Mouse (Mus musculus): ENCODE data around the gene Hcrtr1. TPM values are rescaled to one million over a fixed set of nuclear protein-coding genes. Genes with fewer than 3 reads are reported as not detected.
A peak's percentile ranks its signal among the peaks of the same experiment; 100 is the strongest.

Gene Hcrtr1
- total RNA-seq (2021) = 10 to 100 TPM; 11.2 TPM

DNA sequence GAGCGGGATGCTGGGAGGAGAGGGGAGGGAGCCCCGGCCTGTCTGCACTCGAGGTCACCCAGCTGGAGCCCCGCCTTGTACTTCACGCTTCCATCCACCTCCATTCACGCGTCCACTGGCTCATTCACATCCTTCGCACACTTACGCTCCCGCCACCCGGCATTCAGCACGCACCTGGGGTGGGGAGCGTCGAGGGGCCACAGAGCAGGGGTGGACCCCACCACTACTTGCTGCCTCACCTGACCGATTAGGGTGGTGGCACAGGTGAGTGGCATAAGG, at the start of gene Hcrtr1:
Gene Hcrtr1 (minus strand): TSS at position 146 of the 279 bp plus-strand sequence.
- intact Hi-C loops (cut with DNase I) = no loop called here
- no peak for DNase-seq (ENCODE audit: extremely low spot score in 1 of 2, low spot score in 2 of 2)

DNA sequence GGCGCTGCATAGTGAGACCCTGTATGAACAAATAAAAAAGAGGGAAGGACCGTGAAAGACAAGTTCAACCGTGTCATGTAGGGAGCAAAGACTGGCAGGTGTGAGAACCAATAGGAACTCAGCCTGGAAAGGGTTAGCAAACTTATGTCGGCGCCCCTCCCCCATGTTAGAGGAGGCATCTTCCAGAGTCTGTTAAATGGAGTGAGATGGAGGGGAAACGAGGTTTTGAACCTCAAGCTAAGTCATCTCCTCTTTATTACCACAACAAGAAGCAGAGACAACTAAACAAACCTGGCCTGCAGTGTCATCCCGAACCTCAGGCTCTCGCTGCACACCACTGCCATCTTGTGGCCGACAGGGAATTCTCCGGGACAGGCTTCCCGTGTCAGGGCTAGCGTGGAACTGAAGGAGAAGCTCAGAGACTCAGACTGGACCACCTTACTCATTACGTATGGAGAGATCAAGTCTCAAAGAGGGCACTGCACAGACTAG, 49.7 kb upstream of the Hcrtr1 start:
- intact Hi-C loops (cut with DNase I) = loop anchor here (5.0 kb wide), 1 partner anchor 227 kb away; no protein-coding TSS in a partner anchor
- peak; percentile 83 to 87 for DNase-seq (ENCODE audit: extremely low spot score in 1 of 2, low spot score in 2 of 2)

DNA sequence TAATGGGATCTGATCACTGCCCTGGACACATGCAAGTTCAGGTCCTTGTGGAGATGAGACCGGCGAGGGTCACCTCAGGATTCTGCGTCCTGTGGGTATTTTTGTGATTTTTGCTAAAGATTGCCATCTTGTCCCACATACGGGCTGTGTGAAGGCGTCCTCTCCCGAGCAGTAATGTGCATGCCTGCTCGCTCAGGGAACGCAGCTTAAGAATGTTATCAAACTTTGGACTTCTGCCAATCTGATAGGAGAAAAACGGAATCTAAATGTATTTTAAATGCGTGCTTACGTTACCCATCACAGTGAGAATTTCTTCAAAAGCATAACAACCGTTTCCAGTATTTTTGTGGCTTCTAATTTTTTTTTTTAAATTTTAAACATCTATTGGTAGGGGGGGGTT, 47.7 kb upstream of the Hcrtr1 start:
- intact Hi-C loops (cut with DNase I) = loop anchor here (1.0 to 5.0 kb wide), 2 partner anchors 49 to 225 kb away; no protein-coding TSS in a partner anchor
- peak; percentile 22 to 40 for DNase-seq (ENCODE audit: extremely low spot score in 1 of 2, low spot score in 2 of 2)

DNA sequence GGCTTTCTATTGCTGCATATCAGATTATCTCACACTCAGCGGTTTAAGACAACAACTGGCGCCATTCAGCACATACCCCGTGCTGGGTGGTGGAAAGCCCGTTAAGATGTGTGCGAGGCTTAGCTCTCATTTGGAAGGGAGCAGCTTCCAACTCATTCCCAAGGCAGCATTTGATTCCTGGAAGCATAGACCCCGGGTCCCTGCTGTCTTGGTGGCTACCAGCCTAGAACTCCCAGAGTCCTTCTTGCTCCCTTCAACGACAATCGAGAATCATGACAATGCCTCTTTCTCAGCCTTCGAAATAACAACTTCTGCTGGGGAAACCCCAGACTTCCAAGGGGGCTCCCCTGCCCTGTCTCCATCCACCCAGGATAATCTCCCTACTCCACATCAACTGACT, 47.3 kb upstream of the Hcrtr1 start:
- intact Hi-C loops (cut with DNase I) = loop anchor here (5.0 kb wide), 1 partner anchor 224 kb away; no protein-coding TSS in a partner anchor
- peak in 1 of 2 experiments; percentile 13 for DNase-seq (ENCODE audit: extremely low spot score in 1 of 2, low spot score in 2 of 2)

DNA sequence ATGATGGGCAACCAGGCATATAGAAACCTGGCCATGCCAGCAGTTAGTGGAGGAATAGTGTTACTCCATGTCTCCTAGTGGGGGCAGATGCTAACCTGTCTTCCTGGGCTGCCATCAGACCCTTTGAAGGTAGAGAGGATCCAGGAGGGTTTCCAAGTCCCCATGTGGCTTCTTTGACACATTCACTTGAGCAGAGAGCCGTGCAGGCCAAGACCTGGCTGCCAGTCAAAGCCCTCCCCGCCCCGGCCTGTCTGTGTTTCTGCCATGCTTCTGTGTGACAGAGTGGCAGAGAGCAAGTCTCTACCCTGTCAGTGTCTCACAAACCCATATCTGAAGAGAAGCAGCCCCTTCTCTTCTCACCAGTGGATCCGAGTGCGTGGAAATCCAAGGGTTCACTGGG, 44.7 kb upstream of the Hcrtr1 start:
- intact Hi-C loops (cut with DNase I) = no loop called here
- DNase-seq (ENCODE audit: extremely low spot score in 1 of 2, low spot score in 2 of 2) = peak in 1 of 2 experiments; percentile 21

DNA sequence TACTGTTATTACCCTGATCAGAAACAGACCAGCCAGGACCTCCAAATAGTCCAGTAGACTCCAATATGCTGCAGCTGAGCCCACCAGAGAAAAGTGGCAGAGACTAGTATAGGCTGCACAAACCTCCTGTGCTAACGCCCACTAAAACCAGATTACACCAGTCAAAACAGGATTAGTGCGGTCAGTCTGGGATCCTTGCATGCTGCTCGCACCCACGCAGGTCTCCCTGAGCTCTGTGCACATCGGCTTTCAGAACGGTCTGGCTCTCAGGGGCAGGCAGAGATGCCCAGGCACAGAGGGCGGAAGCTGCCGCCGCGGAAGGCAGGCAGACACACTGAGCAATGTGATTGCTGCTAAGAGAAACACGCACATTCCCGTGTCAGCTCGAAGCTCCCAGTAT, 43.9 kb upstream of the Hcrtr1 start:
- intact Hi-C loops (cut with DNase I) = no loop called here

DNA sequence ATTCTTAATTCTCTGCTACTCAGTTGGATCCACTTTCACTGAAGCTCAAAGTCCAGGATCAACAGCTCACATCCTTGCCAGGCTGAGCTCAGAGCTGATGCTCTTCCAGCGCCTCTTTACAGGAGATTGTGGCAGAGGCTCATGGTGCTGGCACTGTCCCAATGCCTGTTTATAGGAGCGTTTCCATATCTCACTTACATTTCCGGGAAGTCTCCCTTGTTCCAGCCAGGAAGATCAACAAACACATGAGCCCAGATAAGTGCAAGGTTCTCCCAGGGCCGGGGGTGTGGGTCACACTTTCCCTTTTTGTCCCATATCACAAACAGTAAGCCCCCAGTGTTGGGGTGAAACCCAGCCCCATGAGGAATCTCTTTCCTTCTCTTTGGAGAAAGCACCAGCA, 42.7 kb upstream of the Hcrtr1 start:
- intact Hi-C loops (cut with DNase I) = no loop called here
- DNase-seq (ENCODE audit: extremely low spot score in 1 of 2, low spot score in 2 of 2) = no peak

More for the DNA sequence above, 43.9 kb upstream of the Hcrtr1 start:
- peak in 1 of 2 experiments; percentile 29 for DNase-seq (ENCODE audit: extremely low spot score in 1 of 2, low spot score in 2 of 2)

DNA sequence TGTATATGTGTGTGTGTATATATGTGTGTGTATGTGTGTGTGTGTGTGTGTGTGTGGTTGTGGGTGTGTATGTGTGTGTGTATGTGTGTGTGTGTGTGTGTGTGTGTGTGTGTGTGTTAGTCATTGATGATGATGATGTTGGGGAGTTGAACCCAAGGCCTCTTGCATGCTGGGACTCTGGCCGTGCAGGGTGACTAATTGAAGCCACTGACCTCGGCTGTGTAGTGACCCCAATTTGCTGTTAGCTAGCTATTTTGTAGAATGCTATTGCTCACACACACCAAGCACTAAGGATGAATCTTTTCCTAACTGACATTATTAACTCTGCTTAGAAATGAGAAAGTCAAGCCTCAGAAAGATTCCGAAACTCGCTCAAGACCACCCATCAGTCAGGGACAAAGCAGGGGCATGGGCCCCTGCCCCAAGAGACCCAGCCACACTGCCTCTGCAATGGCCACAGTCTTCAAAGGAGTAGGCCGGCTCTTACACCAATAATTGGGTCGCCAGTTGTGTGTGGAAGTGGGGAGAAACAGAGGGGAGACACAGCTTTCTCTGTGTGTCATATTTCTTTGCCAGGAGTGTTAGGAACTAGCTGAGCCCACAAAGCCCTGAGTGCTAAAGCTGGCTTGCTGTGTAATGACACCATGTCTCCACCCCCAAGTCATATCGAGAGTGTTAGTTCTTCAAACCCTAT, 41.9 kb upstream of the Hcrtr1 start:
- intact Hi-C loops (cut with DNase I) = no loop called here
- DNase-seq (ENCODE audit: extremely low spot score in 1 of 2, low spot score in 2 of 2) = no peak

DNA sequence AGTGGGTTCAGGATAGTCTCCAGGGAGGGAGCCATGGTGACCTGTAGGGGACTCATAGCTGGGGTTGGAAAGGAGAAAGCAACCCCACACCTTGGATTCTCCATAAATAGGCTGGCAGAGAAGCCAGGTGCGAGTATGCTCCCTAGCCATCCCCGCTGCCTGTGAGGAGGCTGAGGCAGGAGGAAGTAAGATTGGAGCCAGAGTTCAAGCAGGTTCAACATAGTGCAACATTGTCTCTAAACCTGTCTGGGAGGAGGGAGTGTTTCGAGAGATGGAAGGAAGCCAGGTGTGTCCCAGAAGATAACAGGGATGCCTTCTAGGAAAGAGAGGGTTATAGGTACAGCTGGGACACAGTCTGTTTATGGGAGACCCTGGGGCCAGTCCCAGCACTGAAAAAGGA, 40.7 kb upstream of the Hcrtr1 start:
- no peak for DNase-seq (ENCODE audit: extremely low spot score in 1 of 2, low spot score in 2 of 2)
- intact Hi-C loops (cut with DNase I) = no loop called here

DNA sequence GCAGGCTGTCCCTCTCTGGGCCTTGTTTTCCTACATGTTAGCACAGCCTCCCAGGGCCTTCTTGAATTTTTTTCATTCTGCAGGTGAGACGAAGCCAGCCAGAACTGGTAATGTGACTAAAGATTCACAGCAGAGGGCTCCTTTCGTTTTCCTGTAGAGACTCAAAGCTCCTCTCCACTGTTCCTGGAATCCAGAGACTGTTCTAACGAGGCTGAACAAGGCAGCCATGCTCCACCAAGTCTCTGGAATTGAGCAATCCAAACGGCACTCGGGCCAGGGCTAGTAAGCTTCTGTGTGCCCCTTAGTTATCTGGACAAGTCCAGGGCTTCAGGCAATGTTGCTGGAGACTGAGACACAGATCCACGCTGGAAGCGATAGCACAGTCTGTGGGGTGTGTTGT, 38.4 kb upstream of the Hcrtr1 start:
- intact Hi-C loops (cut with DNase I) = no loop called here
- no peak for DNase-seq (ENCODE audit: extremely low spot score in 1 of 2, low spot score in 2 of 2)

DNA sequence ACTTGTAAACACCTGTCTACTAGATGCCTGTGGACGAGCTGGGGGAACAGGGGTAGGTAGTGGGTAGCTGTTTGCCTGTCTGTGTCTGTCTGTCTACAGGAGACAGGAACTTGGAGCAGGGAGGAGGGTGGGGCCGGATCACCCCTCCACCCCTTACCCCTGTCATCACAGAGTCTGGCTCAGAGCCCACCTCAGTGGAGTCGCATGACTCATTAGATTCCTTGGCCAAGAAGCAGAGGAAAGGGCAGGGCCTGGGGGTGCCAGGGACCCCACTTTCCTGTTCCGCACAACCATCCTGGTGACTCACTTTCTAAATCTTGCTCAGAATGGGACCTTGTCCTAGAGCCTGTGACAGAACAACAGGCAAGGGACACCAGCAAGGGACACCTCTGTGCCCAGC, 37.9 kb upstream of the Hcrtr1 start:
- peak in 1 of 2 experiments; percentile 62 for DNase-seq (ENCODE audit: extremely low spot score in 1 of 2, low spot score in 2 of 2)
- intact Hi-C loops (cut with DNase I) = no loop called here

DNA sequence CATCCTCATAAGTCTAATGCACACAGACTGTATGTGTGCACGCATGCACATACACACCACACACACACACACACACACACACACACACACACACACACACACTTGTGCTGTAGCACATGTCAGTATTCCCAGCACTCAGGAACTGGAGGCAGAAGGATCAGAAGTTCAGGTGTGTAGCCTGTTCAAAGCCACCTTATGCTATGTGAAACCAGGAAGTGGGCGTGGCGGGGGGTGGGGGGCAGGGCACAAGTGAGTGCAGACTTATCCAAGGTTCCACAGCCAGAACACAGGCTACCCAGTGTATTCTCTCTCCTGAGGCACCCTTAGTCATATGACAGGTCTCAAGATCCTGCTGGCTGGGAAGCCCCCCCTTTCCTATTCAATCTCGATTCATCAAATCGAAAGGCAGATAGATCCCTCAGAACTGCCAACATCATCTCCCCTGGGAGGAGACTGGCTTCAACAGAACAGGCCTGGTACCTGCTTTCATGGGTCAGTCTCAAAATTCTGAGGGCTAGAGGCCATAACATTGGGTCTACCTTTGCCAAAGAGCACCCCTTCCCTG, 37.1 kb upstream of the Hcrtr1 start:
- intact Hi-C loops (cut with DNase I) = no loop called here
- DNase-seq (ENCODE audit: extremely low spot score in 1 of 2, low spot score in 2 of 2) = no peak

DNA sequence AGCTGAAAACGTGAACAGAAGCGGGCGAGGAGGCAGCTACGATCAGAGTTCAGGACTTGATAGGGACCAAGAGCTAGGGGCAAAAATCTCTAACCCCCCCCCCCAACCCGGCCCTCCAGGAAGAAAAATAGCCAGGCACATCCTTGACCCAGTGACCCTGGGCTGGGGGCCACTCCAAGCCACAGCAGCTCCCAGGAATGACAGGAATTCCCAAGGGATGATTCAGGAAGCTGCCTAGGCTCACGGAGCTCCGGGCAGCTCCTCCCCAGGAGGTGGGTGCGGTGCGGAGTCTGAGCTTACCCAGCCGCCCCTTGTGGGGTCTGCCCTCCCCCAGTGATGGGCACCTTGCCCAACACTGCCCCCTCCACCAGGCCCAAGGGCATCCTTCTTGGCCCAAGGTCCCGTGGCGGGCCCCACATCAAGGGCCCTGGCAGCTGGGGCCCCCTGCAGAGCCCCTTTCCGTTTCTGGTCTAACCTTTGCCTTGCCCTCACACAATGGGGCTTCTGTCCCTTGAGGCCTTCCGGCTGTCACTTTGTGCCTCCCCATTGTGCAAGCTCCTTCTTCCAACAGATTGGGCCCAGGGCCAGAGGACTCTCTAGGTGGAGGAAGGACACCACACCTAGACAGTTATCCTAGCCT, 36.0 kb upstream of the Hcrtr1 start, which contains the start of gene Tinagl1:
Gene Tinagl1 (minus strand): TSS at position 51 of the 640 bp plus-strand sequence.
- peak in 1 of 2 experiments; percentile 68 for DNase-seq (ENCODE audit: extremely low spot score in 1 of 2, low spot score in 2 of 2)
- intact Hi-C loops (cut with DNase I) = no loop called here

DNA sequence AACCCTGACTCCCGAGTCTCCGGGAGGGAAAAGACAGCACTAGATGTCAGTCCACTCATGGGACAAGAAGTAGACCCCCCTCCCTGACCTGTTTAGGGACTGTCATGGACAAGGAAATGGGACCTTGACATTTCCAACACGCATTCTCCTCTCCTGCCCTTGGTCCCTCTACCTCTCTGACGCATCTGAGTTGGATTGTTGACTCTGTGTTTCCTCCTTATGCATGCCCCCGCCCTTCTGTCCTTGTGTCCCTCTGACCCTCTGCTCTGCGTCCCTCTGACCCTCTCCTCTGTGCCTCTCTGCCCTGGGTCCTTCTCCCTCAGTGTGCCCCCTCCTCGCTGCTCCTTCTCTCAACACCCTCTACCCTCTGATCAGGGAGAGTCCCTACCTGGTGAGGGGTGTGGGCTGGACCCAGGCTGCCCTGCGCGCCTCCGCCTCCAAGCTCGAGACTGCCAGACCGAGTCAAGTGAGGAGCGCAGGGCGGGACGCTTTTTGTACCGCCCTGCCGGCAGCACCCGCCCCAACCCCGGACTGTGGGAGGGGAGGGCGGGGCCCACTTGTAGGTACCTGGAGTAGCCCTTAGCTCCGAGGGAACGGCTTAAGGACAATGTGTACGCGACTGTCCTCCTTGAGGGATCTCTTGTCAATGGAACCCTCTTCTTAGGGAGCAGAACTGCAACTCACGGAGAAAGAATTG, 35.3 kb upstream of the Hcrtr1 start:
- intact Hi-C loops (cut with DNase I) = no loop called here

DNA sequence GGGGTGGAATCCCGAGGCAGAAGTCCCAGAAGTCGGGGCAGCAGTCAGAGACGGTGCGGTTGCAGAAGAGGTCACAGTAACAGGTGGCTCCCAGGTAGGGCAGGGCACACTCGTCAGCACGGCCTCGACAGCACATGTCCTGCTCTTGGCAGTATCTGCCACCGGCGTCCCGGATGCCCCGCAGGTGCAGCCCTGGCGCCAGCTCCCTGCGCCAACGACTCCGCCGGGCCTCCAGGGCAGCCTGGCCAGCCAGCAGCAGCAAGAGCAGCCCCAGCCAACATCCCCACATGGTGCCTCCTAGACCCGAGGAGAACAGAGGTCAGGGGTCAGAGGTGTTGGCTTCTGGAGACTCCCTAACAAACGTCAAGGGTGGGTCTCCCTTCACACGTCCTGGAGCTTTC, 34.8 kb upstream of the Hcrtr1 start:
- no peak for DNase-seq (ENCODE audit: extremely low spot score in 1 of 2, low spot score in 2 of 2)
- intact Hi-C loops (cut with DNase I) = no loop called here

More for the DNA sequence above, 35.3 kb upstream of the Hcrtr1 start:
- peak in 1 of 2 experiments; percentile 59 for DNase-seq (ENCODE audit: extremely low spot score in 1 of 2, low spot score in 2 of 2)

DNA sequence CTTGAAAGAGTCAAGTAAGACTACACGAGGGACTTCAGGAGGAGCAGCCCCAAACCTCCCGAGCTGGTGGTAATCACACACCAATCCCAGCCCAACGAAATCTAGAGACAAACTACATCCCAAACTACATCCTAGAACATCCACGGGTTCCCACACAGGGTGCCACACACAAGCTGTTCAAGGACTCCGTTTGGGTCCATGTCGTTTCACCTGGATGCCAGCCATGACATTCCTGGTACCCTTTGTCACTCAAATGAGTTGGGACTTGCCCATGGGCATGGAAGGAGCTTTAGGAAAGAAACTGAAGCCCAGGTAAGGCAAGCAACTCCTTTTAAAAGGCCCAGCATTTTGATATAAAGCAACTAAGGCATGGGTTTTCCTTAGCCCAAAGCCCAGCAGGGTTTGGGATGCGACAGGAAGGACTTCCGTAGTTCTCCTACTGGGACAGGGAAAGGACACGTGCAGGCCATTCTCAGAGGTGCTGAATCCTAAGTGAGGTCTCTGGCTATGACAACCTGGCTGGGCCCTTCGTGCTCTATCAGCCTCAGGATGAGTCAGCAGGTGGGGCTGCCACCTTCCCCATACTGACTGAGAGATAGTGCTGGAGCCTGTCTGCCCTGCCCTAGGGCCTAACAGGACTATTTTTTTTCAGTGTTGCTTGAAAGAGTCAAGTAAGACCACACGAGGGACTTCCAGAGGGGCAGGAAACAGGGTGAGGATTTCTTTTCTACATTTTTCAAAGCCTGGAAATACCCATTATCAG, 34.1 kb upstream of the Hcrtr1 start:
- no peak for DNase-seq (ENCODE audit: extremely low spot score in 1 of 2, low spot score in 2 of 2)
- intact Hi-C loops (cut with DNase I) = no loop called here

DNA sequence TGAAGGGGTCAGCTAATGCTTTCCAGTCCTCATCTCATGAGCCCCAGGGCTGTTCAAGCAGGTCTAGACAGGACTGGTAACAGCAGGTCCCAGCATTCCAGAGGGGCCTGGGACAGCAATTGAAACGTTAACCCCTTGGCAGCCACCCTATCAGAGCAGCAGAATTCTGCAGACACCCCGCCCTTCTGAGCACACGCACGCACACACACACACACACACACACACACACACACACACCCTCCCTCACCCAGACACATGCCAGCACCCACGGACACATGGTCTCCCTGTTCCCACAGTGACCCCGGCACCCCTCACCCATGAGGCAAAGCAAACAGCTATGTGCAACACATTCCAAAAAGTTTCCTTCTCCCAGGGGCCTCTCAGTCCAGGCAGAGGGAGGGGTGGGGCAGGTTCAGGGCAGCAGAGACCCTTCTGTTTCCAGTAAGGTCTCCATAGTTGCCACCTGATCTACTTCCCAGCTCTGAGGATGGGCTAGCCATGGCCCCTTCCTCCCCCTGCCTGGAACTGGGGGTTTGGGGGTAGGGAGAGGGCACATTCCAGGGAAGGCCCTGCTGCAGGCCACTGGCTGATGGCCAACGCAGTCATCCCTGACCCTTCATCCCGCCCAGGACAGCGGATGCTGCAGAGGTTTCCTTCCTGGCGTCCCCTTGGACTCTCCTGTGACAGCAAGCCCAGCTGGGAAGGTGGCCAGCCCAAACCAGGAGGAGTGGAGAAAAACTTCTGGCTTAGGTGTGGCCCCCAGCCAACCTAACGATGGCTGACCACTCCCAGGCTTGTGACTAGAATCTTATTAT, 33.0 kb upstream of the Hcrtr1 start:
- intact Hi-C loops (cut with DNase I) = no loop called here
- DNase-seq (ENCODE audit: extremely low spot score in 1 of 2, low spot score in 2 of 2) = peak in 1 of 2 experiments; percentile 78

DNA sequence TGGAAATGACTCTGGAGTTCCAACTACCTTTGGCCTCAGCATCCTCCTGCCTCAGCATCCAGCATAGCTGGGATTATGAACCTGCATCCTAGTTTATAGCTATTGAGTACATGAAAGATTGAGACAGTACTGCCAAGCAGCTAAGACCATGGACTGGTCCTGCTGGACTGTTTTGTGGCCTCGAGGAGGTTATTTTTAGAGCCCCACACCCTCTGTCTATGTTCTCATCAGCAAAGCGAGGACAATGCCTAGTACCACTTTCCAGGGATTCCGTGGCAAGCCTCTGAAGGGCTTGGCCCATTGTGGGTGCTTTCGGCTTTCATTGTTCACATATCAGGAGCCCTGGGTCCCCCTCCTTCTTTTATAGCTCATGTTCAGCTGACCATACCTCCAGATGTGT, 31.2 kb upstream of the Hcrtr1 start:
- DNase-seq (ENCODE audit: extremely low spot score in 1 of 2, low spot score in 2 of 2) = no peak
- intact Hi-C loops (cut with DNase I) = no loop called here
